Mouse (Mus musculus): ENCODE measurements around the gene Heatr4.
"Not testable (repeated sequence)": the region's sequence is repeated elsewhere in the genome, so short reads cannot be mapped to it uniquely, and the experiment has no call there.

Heatr4 gene

DNA sequence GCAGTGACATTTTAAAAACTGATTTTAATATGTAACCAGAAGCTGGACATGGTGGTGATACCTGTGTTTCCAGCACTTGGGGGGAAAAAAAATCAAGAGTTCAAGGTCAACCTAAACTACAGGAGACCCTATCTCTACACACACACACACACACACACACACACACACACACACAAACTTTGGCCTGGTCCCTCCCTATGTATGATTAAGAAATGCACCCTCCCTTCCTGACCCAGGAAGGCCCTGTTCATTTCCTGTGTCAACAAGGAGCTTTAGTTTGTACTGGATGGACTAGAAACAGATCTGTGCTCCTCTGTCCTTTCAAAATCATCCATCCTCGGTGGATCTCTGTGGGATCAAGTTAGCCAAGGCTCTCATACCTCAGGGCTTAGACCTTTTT is 46.1 kb downstream of the Heatr4 start:
- not testable (repeated sequence) for DNase-seq (ENCODE audit: low spot score in 2 of 2)

DNA sequence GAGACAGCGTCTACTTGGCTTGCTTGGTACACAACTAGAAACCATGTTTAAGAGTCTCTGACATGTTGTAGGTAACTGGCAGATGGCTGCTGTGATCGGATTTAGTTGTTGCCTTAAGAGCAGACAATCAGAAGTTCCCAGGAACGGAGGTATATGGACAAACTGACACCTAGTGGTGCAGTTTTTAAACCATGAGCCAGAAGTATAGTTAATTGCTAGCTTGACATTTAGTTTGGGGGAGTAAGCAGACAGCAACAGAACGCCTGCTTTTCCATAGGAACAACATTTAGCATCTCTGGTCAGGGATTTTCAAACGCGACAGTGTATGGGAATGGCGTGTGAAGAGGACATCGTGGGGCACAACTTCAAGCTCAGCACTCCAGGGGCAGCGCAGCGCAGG is 47.1 kb downstream of the Heatr4 start:
- DNase-seq (ENCODE audit: low spot score in 2 of 2) = no peak

DNA sequence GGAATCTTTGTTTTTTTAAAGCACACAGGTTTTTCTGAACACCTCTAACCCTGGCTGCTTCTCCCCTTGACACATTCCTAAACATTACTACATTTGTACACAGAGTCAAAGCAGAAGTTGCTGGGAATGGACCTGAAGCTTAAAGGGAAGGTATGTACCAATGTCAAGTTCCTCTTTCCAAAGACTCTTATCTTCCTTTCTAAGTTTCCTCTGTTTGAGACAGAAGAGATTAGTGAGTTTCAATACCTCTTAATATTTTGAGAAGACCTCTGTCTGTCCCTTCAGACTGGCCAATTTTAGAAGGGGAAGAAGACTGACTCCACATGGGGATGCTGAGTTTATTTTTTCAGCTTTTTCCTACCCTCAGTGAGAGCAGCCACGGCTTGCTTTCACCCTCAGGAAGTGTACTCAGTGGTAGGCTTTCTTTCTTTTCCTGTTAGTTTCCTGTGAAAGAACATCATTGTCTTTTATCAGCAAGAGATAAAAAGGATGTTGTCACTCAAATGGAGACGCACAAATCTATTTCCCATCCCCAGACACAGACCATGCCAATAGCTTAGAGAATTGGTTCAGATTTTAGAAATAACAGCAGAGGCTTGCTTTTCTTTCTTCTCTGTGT is 55.4 kb downstream of the Heatr4 start:
- no peak for DNase-seq (ENCODE audit: low spot score in 2 of 2)

- DNase-seq (ENCODE audit: low spot score in 2 of 2) = peak in 1 of 2 experiments; percentile 58
Measured at GRCm38 (mm10) chr12:83927747-83928146, 56.9 kb downstream of the Heatr4 start.

GRCm38 (mm10) chr12:83926061-83926460 is 58.6 kb downstream of the Heatr4 start:
- no peak for DNase-seq (ENCODE audit: low spot score in 2 of 2)

DNA sequence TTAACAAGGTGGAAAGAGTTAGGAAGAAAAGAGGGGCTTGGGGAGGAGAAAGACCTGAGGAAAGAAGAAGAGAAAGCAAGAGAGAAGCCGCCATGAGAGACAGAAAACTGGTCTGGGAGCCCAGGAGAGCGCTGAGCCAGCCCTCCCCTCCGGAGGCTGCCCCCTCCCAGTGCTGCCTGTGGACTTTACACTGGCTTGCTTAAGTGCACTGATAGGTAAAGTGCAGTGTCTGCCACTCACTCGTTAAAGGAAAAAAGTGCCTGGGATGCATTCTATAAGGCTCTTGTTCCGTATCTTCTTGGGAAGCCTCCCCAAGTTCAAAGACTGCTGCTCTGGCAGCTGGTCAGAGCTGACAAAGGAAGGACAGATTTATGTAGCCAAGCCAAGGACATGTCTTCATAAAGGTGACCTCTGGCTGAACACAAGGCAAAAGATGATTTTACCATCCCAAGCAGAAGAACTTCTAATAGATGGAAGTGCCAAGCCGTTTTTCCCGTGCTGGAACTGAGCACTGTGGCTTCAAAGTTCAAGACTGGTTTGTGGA is 59.4 kb downstream of the Heatr4 start:
- DNase-seq (ENCODE audit: low spot score in 2 of 2) = peak in 1 of 2 experiments; percentile 34

DNA sequence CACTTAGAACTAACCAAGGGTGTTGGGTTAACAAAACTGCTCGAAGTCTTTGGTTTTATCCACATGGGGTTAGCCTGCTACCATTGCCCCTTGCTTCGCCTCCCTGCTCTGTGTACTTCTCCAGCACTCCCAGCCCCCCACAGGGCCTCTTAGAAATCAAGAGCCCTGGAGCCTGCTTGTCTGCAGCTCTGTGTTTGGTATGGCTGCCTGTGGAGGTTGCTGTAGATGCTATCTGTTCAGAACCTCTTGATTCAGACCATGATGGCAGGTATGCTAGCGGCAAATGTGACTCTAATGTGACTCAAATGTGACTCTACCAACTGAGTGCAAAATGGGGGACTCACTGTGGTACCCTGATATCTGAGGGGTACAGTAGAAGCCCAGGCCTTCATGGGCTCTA is 60.3 kb downstream of the Heatr4 start:
- peak in 1 of 2 experiments; percentile 40 for DNase-seq (ENCODE audit: low spot score in 2 of 2)

- peak in 1 of 2 experiments; percentile 38 for DNase-seq (ENCODE audit: low spot score in 2 of 2)
Measured at GRCm38 (mm10) chr12:83923486-83923859, 61.2 kb downstream of the Heatr4 start.

DNA sequence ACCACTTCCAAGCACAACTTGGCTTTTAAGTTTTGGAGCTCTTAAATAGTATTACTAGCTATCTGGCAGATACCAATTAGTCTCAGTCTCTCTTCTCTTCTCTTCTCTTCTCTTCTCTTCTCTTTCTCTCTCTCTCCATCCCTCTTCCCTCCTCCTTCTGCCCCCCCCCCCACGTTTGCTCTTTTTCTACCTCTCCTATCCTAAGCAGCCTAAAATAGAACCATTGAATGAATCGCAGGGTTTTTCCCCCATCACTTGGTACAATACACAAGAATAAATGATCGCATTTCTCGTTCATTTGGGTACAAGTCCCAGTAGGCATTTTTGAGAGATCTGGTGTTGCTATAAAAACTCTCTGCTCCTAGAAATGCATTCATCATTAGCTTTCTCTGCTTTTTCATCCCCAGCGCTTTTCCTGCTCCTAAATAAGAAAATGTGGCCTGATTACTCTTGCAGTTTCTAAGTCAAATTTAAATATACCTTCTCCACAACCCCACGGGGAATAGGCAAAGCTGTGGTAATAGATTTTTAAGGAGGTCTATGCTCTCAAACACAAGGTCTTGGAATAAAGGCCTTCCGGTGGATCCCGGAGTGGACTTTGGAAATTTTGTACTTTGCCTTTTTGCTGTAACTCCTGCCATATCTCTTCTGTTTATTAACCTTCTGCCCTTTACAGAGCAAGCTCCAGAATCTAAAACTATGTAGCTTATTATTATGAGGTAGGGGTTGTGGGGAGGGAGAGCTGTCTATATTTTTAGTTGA is 61.7 kb downstream of the Heatr4 start:
- no peak for DNase-seq (ENCODE audit: low spot score in 2 of 2)

- peak; percentile 97 to 98 for DNase-seq (ENCODE audit: low spot score in 2 of 2)
Measured at GRCm38 (mm10) chr12:83921535-83922381, 62.9 kb downstream of the Heatr4 start, which contains the start of gene Numb. Gene Numb (minus strand): TSS chr12:83921934.

DNA sequence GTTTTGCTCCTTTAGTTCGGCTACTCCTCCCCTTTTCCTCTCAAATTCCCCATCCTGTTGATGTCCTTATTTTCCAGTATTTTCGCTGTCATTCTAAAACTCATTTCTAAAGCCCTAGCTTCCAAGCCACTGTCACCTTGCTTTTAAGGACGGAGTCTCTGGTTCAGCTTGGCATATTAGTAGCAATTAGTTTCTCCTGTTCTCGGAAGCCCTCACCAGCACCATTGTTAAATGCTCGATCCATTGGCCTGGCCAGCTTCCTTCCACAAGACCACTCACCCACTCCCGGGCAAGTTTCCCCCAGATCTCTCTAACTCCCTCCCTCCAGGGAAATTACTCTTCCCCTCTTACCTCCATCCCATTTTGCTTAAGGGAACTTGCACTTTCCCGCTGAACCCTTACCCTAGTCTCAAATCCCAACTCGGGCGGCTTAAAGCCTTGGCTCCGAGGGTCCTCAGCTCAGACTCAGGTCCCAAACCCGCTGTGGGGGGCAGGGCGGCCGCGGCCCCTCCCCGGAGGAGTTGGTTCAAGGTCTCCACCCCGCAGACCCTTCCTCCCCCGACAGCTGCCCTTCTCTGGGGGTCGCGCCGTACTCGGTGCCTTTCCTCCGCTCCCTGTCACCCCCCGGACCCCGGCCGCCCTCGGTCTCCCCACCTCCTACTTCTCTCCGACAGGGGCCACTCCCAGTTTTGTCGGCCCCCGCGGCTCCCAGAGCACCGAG is 63.8 kb downstream of the Heatr4 start:
- peak; percentile 21 to 73 for DNase-seq (ENCODE audit: low spot score in 2 of 2)

DNA sequence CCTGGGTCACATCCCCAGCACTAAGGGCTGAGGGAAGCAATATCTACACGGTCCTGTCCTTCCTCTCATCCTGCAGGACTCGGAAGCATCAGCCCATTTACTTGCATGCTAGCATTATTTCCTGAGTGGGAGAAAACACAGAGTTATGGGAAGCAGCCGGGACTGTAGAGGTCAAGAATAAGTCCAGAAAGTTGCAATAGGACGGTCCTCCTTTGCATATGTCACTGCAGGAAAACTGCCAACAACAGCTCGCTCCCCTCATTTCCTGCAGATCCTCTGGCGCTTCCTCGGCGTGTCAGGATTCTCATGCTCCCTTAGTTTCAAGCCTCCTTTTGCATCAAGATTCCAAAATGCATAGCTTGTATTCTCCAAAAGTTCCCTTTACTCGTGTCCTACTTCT is 67.8 kb downstream of the Heatr4 start:
- DNase-seq (ENCODE audit: low spot score in 2 of 2) = no peak

- no peak for DNase-seq (ENCODE audit: low spot score in 2 of 2)
Measured at GRCm38 (mm10) chr12:83914797-83915196, 69.9 kb downstream of the Heatr4 start.

DNA sequence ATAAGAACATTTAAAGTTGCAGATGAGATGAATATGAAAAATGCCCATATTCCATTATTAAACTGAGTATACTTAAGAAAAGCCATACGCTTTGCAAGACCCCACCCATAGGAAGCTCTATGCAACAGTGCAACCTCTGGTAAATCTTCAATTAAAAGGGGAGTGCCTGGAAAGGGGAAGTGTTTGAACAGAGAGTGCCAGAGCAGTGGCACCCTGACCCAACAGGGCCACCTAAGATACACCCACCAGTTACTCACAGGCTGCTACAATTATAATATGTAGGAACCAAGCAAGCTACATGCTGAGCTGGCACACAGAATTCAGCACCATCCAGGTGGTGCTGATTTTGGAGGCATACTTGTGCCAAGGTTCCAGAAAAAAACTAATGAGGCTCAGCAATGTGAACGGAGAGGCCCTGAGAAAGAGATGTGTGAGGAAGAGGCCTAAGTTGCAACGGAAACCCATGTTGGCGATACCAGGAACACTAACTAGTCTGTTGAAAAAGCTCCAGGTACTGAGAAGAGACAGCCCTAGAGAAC is 70.4 kb downstream of the Heatr4 start:
- no peak for DNase-seq (ENCODE audit: low spot score in 2 of 2)

DNA sequence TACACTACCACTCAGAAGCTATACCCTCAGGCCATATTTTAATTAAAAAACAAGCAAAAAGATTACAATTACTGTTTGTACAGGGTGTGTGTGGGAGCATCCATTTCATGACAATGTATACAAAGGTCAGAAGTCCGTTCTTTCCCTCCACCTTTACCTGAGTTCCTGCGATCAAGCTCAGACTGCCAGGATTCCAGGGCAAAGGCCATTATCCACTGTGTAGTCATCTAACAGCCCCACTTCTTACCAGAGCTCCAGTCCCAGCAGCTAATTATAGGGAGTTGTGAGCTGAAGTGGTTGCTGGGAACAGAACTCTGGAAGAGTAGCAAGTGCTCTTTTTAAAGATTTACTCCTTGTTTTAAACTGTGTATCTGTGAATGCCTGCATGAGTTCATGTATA is 74.2 kb downstream of the Heatr4 start:
- DNase-seq (ENCODE audit: low spot score in 2 of 2) = no peak
